Mouse (Mus musculus): ENCODE data around the gene Opcml. TPM values are rescaled to one million over a fixed set of nuclear protein-coding genes. Genes with fewer than 3 reads are reported as not detected.

The Opcml gene
- total RNA-seq, 2 experiments from 2014 or later: 1.0 to 1.5 TPM

DNA sequence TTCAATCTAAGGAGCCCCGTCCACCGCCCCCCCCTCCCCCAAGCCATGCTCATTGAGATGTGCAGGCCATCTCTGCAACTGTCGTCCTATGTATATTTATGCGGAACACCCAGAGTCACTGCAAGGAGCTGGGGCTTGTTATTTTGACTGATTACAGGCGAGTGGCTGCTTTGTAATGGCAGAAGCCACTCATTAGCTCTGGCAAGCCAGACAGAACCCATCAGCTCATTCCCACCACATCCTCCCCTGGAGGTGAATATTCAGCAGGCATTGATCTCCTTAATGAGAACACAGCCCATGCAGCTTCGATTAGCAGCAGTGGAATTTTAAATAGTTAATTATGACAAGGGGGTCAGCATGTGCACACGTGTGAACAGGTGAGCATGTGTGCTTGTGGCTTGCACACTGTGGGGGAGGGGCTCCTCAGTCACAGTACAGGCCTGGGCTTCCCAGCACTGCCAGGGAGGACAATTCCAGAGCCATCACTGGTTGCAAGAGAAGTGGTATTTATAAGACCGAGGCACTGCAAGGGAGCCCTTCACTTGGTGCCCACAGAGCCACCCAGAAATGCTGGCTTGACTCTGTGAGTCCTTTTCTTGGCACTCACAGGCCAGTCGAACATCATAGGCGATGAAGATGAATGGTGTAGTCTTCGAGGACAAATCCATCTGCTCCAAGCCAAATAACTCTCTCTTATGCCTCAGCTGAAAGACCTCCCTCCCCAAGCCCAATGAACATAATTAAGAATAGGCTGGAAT, 516.0 kb downstream of the Opcml start:
- Histone ChIP-seq H3K27ac (no peak overlapping the region), H3K4me3 (no peak overlapping the region)
- intact Hi-C loops (cut with DNase I): no loop called here
- no peak for TF ChIP-seq CTCF (IDR thresholded peaks at IDR 0.05)
- DNase-seq: no peak

GRCm38 (mm10) chr9:28307122-28307430, 516.5 kb downstream of the Opcml start:
- no peak for TF ChIP-seq CTCF (IDR thresholded peaks at IDR 0.05)
- intact Hi-C loops (cut with DNase I): no loop called here
- DNase-seq: no peak
- no peak overlapping the region for H3K4me3 ChIP-seq
- H3K27ac ChIP-seq: no peak overlapping the region

DNA sequence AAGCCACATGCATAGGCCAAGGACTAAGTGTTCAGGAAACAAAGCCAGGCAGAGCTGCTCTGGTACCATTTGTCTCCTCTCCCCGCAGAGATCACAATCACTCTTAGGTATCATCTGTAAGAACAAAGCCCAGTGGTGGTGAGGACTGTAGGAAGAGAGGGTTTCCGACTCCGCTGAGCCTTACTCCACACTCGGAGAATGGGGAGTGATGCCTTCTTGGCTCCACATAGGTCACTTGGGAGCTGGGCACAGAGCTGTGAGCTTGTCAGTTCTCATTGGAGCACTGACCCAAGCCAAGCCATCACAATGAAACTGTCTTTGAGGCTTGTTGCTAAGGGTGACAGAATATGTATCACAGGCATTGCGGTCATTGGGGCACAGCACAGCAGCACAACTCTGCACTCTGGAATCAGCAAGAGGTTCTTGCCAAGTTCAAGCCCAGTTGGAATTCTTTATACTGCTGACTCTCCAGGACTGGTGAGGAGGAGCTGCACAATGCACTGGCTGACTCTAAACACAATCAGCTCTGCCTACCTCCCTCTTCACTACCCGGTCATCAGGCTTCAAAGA, 517.0 kb downstream of the Opcml start:
- Histone ChIP-seq H3K4me3 (no peak overlapping the region), H3K27ac (no peak overlapping the region)
- no peak for TF ChIP-seq CTCF (IDR thresholded peaks at IDR 0.05)
- intact Hi-C loops (cut with DNase I): no loop called here
- no peak for DNase-seq

GRCm38 (mm10) chr9:28317881-28318280, 527.3 kb downstream of the Opcml start:
- Histone ChIP-seq H3K4me3 (no peak overlapping the region), H3K27ac (no peak overlapping the region)
- no peak for DNase-seq
- TF ChIP-seq CTCF (IDR thresholded peaks at IDR 0.05): no peak
- intact Hi-C loops (cut with DNase I): no loop called here

GRCm38 (mm10) chr9:28319021-28319755, 528.6 kb downstream of the Opcml start:
- no peak for DNase-seq
- TF ChIP-seq CTCF (IDR thresholded peaks at IDR 0.05): no peak
- intact Hi-C loops (cut with DNase I): no loop called here
- H3K4me3 ChIP-seq: no peak overlapping the region
- H3K27ac ChIP-seq: no peak overlapping the region

GRCm38 (mm10) chr9:28319802-28320201, 529.2 kb downstream of the Opcml start:
- Histone ChIP-seq H3K4me3 (no peak overlapping the region), H3K27ac (no peak overlapping the region)
- no peak for DNase-seq
- TF ChIP-seq CTCF (IDR thresholded peaks at IDR 0.05): no peak
- intact Hi-C loops (cut with DNase I): no loop called here

DNA sequence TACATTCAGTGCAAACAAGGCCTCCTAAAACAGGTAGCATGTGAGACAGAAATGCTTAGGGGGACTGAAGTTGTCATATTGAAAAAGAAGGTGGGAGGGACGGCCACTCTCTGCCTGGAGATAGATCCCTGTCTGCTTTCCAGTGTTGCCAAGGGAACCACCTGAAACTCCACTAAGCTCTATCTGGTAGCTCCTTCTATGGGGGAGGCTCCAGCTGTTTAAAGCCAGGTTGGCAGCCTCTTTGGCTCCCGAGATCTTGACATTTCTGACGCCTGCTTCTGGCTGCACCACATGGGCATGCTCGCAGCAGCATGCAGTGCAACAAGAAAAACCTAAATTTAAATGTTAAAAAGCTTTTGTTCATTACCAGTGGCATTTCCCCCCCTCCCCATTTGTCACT, 537.4 kb downstream of the Opcml start:
- no peak for DNase-seq
- intact Hi-C loops (cut with DNase I): no loop called here
- Histone ChIP-seq H3K4me3 (no peak overlapping the region), H3K27ac (no peak overlapping the region)
- no peak for TF ChIP-seq CTCF (IDR thresholded peaks at IDR 0.05)

DNA sequence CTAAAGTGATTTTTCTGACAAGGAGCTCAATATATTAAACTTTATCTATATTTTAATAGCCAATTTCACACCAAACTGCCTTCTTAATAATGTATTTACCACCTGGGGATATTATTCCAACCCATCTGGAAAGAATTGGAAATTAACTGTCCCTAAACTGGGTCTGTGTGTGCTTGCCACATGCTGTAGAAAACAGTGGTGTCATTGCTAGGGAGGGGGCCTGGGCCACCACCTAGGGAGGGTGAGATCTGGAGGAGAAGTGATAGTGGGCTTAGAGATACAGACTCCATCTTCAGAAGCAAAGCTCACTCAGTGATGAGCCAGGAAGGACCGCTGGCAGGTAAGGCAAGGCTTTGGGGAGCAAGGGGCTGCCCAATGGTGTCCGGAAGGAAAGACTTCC, 537.9 kb downstream of the Opcml start:
- H3K4me3 ChIP-seq: no peak overlapping the region
- intact Hi-C loops (cut with DNase I): no loop called here
- no peak overlapping the region for H3K27ac ChIP-seq
- no peak for DNase-seq
- no peak for TF ChIP-seq CTCF (IDR thresholded peaks at IDR 0.05)

DNA sequence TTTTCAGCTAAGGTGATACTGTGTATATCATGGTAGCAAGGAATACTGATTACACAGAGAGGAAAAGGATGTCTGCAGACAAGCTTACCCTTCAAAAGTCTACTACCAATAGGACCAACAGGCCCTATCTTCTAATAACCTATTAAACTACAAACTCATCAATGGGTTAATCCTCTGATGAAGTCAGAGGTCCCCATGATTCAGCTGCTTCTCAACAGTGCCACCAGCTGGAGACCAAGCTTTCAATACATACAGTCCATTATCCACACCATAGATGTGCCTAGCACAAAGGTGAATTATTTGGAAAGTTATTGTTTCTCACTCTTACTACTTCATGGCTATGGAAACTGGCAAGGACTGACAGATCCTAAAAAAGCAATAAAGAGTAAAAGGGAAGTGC, 538.9 kb downstream of the Opcml start:
- no peak for TF ChIP-seq CTCF (IDR thresholded peaks at IDR 0.05)
- DNase-seq: no peak
- intact Hi-C loops (cut with DNase I): no loop called here
- no peak overlapping the region for H3K4me3 ChIP-seq
- H3K27ac ChIP-seq: no peak overlapping the region

- no peak for DNase-seq
- intact Hi-C loops (cut with DNase I): no loop called here
- 0 out of 2 replicates have a peak overlapping the region, but pooled peaks have one; percentile 9 for H3K4me3 ChIP-seq
- no peak for TF ChIP-seq CTCF (IDR thresholded peaks at IDR 0.05)
- H3K27ac ChIP-seq: no peak overlapping the region
These were observed 546.1 kb downstream of the Opcml start for GRCm38 (mm10) chr9:28336511-28337208.

DNA sequence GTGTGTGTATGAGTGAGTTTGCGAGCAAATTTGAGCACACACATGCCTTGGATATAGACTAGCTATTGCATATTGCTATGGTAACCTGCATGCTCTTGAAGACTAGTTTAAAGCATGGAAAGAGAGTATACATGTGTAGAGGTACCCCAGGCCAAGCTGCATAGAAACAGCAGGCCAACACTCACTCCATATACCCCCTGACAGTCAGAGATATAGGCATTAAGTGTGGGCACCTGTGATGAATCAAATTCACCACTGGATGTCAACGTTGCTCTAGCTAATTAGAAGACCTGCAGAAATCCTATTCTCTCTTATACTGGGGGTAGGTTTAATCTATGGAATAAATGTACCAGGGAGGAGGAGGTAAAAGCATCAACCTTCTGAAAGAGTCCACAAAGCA, 547.3 kb downstream of the Opcml start:
- intact Hi-C loops (cut with DNase I): no loop called here
- no peak for TF ChIP-seq CTCF (IDR thresholded peaks at IDR 0.05)

GRCm38 (mm10) chr9:28354978-28355377, 564.4 kb downstream of the Opcml start:
- intact Hi-C loops (cut with DNase I): no loop called here
- Histone ChIP-seq H3K27ac (no peak overlapping the region), H3K4me3 (no peak overlapping the region)
- TF ChIP-seq CTCF (IDR thresholded peaks at IDR 0.05): no peak
- DNase-seq: no peak

More for the DNA sequence above, 547.3 kb downstream of the Opcml start:
- Histone ChIP-seq H3K4me3 (no peak overlapping the region), H3K27ac (no peak overlapping the region)
- DNase-seq: no peak

DNA sequence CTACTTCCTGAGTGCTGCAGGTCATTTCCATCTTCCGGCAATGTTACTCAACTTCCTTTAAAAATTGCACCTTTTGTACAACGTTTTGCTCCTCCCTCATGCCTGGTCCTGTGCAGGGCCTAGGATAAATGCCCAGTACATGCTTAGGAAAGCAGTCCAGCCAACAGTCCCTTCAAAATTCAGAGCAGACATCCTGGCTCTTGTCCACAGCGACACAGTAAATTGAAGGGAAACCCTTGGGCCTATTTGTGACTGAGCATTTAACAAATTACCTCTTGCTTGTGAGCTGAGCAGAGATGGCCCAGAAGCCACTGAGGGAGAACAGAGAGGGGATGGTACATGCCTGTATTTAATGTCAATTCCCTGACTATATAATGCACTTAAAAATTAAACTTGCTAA, 567.4 kb downstream of the Opcml start:
- TF ChIP-seq CTCF (IDR thresholded peaks at IDR 0.05): no peak
- intact Hi-C loops (cut with DNase I): no loop called here
- H3K4me3 ChIP-seq: no peak overlapping the region
- DNase-seq: no peak
- no peak overlapping the region for H3K27ac ChIP-seq

Data from gastrocnemius, adult 2 months (tissue).